Mouse (Mus musculus) liver, adult 2 months (tissue): ENCODE results near the gene Xrn2.

ENCODE experiments used
- CTCF ChIP-seq: fragments of 200-500 bp; IDR thresholded peaks from 2 replicates; pipeline ENCODE4 v1.5.1; 2011; ENCODE audit warnings: low read depth, low read length, control low read depth
- POLR2A ChIP-seq: fragments of 200-500 bp; IDR thresholded peaks from 2 replicates; pipeline ENCODE4 v1.6.1; 2011; ENCODE audit warnings: low read length, control low read depth; ENCODE audit not compliant: insufficient read depth; ENCODE audit errors: extremely low read depth

- TF ChIP-seq POLR2A (no peak), CTCF (no peak)
These were observed 1.8 kb upstream of the Xrn2 start for GRCm38 (mm10) chr2:147010952-147011351.
